Mouse (Mus musculus) G1E (cell line): ENCODE measurements around the gene Ext2. TPM values are rescaled to one million over a fixed set of nuclear protein-coding genes. Genes with fewer than 3 reads are reported as not detected.

Experiments
- ATAC-seq: 2 replicates; pipeline ENCODE4 v1.8.0; 2016; ENCODE audit warnings: mild to moderate bottlenecking; ENCODE audit not compliant: insufficient number of reproducible peaks, poor library complexity, low FRiP score, severe bottlenecking; ENCODE audit errors: extremely low read depth
- DNase-seq: peaks from one replicate; pipeline ENCODE4 v3.0.0; 2012; ENCODE audit warnings: low spot score
- H3K27me3 ChIP-seq: 2 replicates; pipeline ENCODE4 v1.6.1; 2012; ENCODE audit warnings: mild to moderate bottlenecking, low read length, inconsistent platforms; ENCODE audit not compliant: insufficient read depth
- H3K36me3 ChIP-seq: replicated peaks from 2 replicates; pipeline ENCODE3; 2012; ENCODE audit warnings: mild to moderate bottlenecking, inconsistent platforms
- H3K4me1 ChIP-seq: 2 replicates; pipeline ENCODE4 v1.6.1; 2012; ENCODE audit warnings: low read depth, low read length, inconsistent platforms, mixed read lengths; ENCODE audit not compliant: insufficient read depth
- H3K4me3 ChIP-seq: 2 replicates; pipeline ENCODE4 v1.5.1; 2012; ENCODE audit warnings: low read depth, mild to moderate bottlenecking, inconsistent platforms, low read length, moderate library complexity, mixed read lengths
- H3K9me3 ChIP-seq: replicated peaks from 2 replicates; pipeline ENCODE4 v1.6.1; 2012; ENCODE audit warnings: inconsistent platforms
- CTCF ChIP-seq: IDR thresholded peaks from 2 replicates; pipeline ENCODE4 v1.5.1; 2012; ENCODE audit warnings: low read depth, low read length, inconsistent platforms, mixed read lengths
- GATA1 ChIP-seq: IDR thresholded peaks from 2 replicates; pipeline ENCODE4 v1.6.1; 2012; ENCODE audit warnings: borderline replicate concordance, low read length, inconsistent platforms, mixed read lengths
- GATA2 ChIP-seq: IDR thresholded peaks from 2 replicates; pipeline ENCODE4 v1.6.1; 2012; ENCODE audit warnings: low read depth, low read length, inconsistent platforms, borderline replicate concordance
- POLR2AphosphoS5 ChIP-seq: IDR thresholded peaks from 2 replicates; pipeline ENCODE4 v1.6.1; 2012; ENCODE audit warnings: low read depth, low read length, inconsistent platforms; ENCODE audit not compliant: insufficient replicate concordance
- TAL1 ChIP-seq: conservative IDR thresholded peaks from 2 replicates; pipeline ENCODE4 v1.6.1; 2012; ENCODE audit warnings: low read depth, low read length, inconsistent platforms, mixed read lengths
- polyA plus RNA-seq: library from polyadenylated mRNA; stranded (reverse); fragments of >175 nt; gene quantifications from 2 replicates; pipeline ENCODE4 v1.2.3, GENCODE M21; 2012
- total RNA-seq, 2 experiments: library from RNA; stranded (forward) in 1 of 2; stranded (reverse) in 1 of 2; fragments of 200-1000 nt in 1 of 2; fragments of >200 nt in 1 of 2; fragmentation: Nextera tagmentation in 1 of 2; gene quantifications; 2 replicates each; pipeline ENCODE4 v1.2.3; 2014 to 2017

The Ext2 gene
- total and polyA plus RNA-seq, 3 experiments = 22.9 to 42.6 (median 25.0) TPM

GRCm38 (mm10) chr2:93704195-93704594, 118.2 kb downstream of the Ext2 start:
- Histone ChIP-seq H3K4me3 (no peak overlapping the region), H3K9me3 (no peaks in the 10 kb centered on the region), H3K36me3 (peaks cover 77% of the 10 kb centered on the region), H3K4me1 (no peaks in the 10 kb centered on the region), H3K27me3 (no peaks in the 10 kb centered on the region)
- DNase-seq (no peak), ATAC-seq (no peak)
- TF ChIP-seq CTCF (no peak), POLR2AphosphoS5 (no peak), TAL1 (no peak), GATA2 (no peak), GATA1 (no peak)

GRCm38 (mm10) chr2:93702936-93703926, 119.1 kb downstream of the Ext2 start:
- Histone ChIP-seq H3K27me3 (no peaks in the 10 kb centered on the region), H3K9me3 (no peaks in the 10 kb centered on the region), H3K36me3 (peaks cover 77% of the 10 kb centered on the region), H3K4me1 (no peaks in the 10 kb centered on the region), H3K4me3 (no peak overlapping the region)
- DNase-seq (no peak), ATAC-seq (no peak)
- TF ChIP-seq POLR2AphosphoS5 (no peak), TAL1 (no peak), CTCF (no peak), GATA1 (no peak), GATA2 (no peak)

- no peak for DNase-seq
- peaks cover 74% of the 10 kb centered on the region for H3K36me3 ChIP-seq
- no peak overlapping the region for H3K4me3 ChIP-seq
- H3K4me1 ChIP-seq = no peaks in the 10 kb centered on the region
- no peaks in the 10 kb centered on the region for H3K9me3 ChIP-seq
- no peaks in the 10 kb centered on the region for H3K27me3 ChIP-seq
- no peak for TF ChIP-seq TAL1
- no peak for TF ChIP-seq GATA2
- no peak for TF ChIP-seq CTCF
- no peak for TF ChIP-seq GATA1
- no peak for TF ChIP-seq POLR2AphosphoS5
- ATAC-seq = no peak
Measured at GRCm38 (mm10) chr2:93699346-93699745, 123.0 kb downstream of the Ext2 start.

- Histone ChIP-seq H3K27me3 (no peaks in the 10 kb centered on the region), H3K4me3 (no peak overlapping the region), H3K4me1 (no peaks in the 10 kb centered on the region), H3K9me3 (no peaks in the 10 kb centered on the region), H3K36me3 (peaks cover 47% of the 10 kb centered on the region)
- ATAC-seq (no peak), DNase-seq (no peak)
- no peak for TF ChIP-seq GATA1
Measured at GRCm38 (mm10) chr2:93696181-93696641, 126.2 kb downstream of the Ext2 start.

DNA sequence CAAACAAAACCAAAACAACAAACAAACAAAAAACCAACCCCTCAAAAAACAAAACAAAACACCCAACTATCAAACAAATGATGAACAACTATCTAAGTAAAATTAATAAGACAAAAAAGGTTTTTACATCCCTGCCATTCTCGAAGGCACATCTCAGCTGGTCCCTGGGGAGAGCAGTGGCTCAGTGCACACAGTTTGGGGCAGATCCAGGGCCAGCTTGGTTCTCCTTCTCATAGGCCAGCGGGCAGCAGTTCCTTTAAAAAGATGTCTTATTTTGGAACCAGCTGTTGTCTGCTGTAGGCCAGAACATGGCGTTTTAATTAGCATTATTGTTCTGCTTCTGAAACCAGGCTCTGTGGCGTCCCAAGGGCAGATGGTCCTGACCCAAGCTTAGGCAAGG, 129.3 kb downstream of the Ext2 start:
- Histone ChIP-seq H3K27me3 (peaks cover 6% of the 10 kb centered on the region; the same call in 1 of the 2 replicates), H3K4me1 (no peaks in the 10 kb centered on the region), H3K9me3 (no peaks in the 10 kb centered on the region), H3K36me3 (peaks cover 23% of the 10 kb centered on the region), H3K4me3 (no peak overlapping the region)
- ATAC-seq (no peak), DNase-seq (no peak)
- TF ChIP-seq GATA1 (no peak), POLR2AphosphoS5 (no peak), GATA2 (no peak), TAL1 (no peak), CTCF (no peak)

DNA sequence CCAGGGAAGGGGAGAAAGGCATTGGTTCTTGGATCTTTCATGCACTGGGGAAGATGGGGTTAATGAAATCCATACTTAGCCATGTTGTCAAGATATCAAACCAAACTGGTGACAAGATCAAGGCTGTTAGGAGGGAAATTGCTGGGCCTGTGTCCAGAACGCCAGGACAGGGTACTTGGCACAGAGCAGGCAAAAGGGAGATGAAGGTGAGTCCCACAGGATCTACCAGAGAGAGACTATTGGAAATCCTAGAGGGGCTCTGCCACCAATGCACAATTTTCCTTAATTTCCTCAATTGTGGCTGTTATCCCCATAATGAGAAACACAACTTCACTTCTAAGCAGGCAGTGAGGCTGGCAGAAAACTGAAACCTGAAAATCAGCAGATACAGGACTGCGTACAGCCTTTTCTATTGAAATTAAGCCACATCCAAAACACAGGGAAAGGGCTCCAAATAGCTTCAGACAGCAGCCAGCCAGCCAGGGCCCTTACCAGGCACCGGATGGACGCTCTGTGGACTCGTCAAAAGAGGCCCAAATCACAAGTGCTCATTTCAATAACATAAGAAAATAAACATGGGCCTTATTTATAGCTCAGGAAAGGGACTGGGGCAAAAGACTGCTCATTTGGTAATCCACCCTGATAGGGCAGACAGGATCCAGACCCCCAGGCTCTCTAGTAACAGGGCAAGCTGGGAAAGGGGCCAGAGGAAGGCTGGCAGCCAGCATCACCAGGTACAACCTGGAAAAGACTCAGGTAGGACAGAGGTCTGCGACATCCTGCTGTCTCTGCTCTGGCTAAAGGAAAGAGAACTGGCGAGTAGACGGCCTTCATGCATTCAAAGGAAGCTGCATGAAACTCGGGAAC, 132.1 kb downstream of the Ext2 start:
- TF ChIP-seq TAL1 (no peak), GATA2 (no peak), POLR2AphosphoS5 (no peak), GATA1 (no peak), CTCF (no peak)
- Histone ChIP-seq H3K9me3 (no peaks in the 10 kb centered on the region), H3K27me3 (peaks cover 6% of the 10 kb centered on the region; the same call in 1 of the 2 replicates), H3K4me1 (no peaks in the 10 kb centered on the region), H3K36me3 (peaks cover 5% of the 10 kb centered on the region), H3K4me3 (no peak overlapping the region)
- DNase-seq = no peak
- no peak for ATAC-seq
